Mouse (Mus musculus) limb, embryonic 15.5 days (tissue): ENCODE results near the gene Cdyl. TPM values are rescaled to one million over a fixed set of nuclear protein-coding genes. Genes with fewer than 3 reads are reported as not detected.

Experiments
- ATAC-seq: fragments of 200-750 bp; cut with Nextera tagmentation; 2 replicates; pipeline ENCODE4 v1.8.0; 2017; ENCODE audit warnings: low read depth, moderate TSS enrichment; ENCODE audit not compliant: insufficient number of reproducible peaks, low FRiP score, low TSS enrichment
- H3K27ac ChIP-seq: fragments of 300-500 bp; sonication (generic); 2 replicates; pipeline ENCODE4 v1.5.1; 2015; ENCODE audit warnings: moderate library complexity, mild to moderate bottlenecking, inconsistent platforms
- H3K27me3 ChIP-seq: fragments of 300-500 bp; sonication (generic); 2 replicates; pipeline ENCODE4 v1.6.1; 2015; ENCODE audit warnings: inconsistent platforms
- H3K36me3 ChIP-seq: fragments of 300-500 bp; sonication (generic); 2 replicates; pipeline ENCODE4 v1.6.1; 2015; ENCODE audit warnings: inconsistent platforms
- H3K4me1 ChIP-seq: fragments of 300-500 bp; sonication (generic); 2 replicates; pipeline ENCODE4 v1.6.1; 2015; ENCODE audit warnings: inconsistent platforms
- H3K4me2 ChIP-seq: fragments of 300-500 bp; sonication (generic); 2 replicates; pipeline ENCODE4 v1.6.1; 2015; ENCODE audit warnings: mild to moderate bottlenecking, inconsistent platforms
- H3K4me3 ChIP-seq: fragments of 300-500 bp; sonication (generic); 2 replicates; pipeline ENCODE4 v1.5.1; 2015; ENCODE audit warnings: mild to moderate bottlenecking, inconsistent platforms
- H3K9ac ChIP-seq: fragments of 300-500 bp; sonication (generic); 2 replicates; pipeline ENCODE4 v1.6.1; 2015; ENCODE audit warnings: inconsistent platforms
- H3K9me3 ChIP-seq: fragments of 300-500 bp; sonication (generic); 2 replicates; pipeline ENCODE4 v1.6.1; 2016; ENCODE audit warnings: inconsistent platforms
- WGBS: fragments of 180-500 bp; shearing (Covaris S2); methylation state at CpG from one replicate; pipeline ENCODE4 v1.1.7; 2015; 5-methylcytosine and 5-hydroxymethylcytosine counted together
- polyA plus RNA-seq: library from polyadenylated mRNA; unstranded; fragments of >200 nt; fragmentation: Nextera tagmentation; extraction: Ambion mirVana; gene quantifications from 2 replicates; pipeline ENCODE4 v1.2.1, GENCODE M21; 2015

Cdyl gene
- polyA plus RNA-seq, 1 experiment from 2014 or later, result 16.6 TPM

- H3K9ac ChIP-seq, result no peak overlapping the region
- no peaks in the 10 kb centered on the region for H3K9me3 ChIP-seq
- no peak overlapping the region for H3K4me2 ChIP-seq
- 0 out of 2 replicates have a peak, but pooled peaks cover 2% of the 10 kb centered on the region for H3K4me1 ChIP-seq
- no peaks in the 10 kb centered on the region for H3K27me3 ChIP-seq
- ATAC-seq, result no peak
- no peaks in the 10 kb centered on the region for H3K36me3 ChIP-seq
- H3K4me3 ChIP-seq, result no peak overlapping the region
- WGBS, result 74% methylated on average over 9 of the region's 9 CpGs
- H3K27ac ChIP-seq, result no peak overlapping the region
These were observed 112.3 kb downstream of the Cdyl start for GRCm38 (mm10) chr13:35771968-35772382.

GRCm38 (mm10) chr13:35773763-35774162, 114.1 kb downstream of the Cdyl start:
- H3K4me3 ChIP-seq, result no peak overlapping the region
- H3K27ac ChIP-seq, result no peak overlapping the region
- ATAC-seq, result no peak
- H3K36me3 ChIP-seq, result no peaks in the 10 kb centered on the region
- H3K27me3 ChIP-seq, result no peaks in the 10 kb centered on the region
- H3K4me2 ChIP-seq, result no peak overlapping the region
- no peaks in the 10 kb centered on the region for H3K9me3 ChIP-seq
- 0 out of 2 replicates have a peak, but pooled peaks cover 2% of the 10 kb centered on the region for H3K4me1 ChIP-seq
- H3K9ac ChIP-seq, result no peak overlapping the region
- WGBS, result 58% methylated on average over 7 of the region's 7 CpGs

- Histone ChIP-seq H3K9me3 (no peaks in the 10 kb centered on the region), H3K27ac (no peak overlapping the region), H3K4me2 (no peak overlapping the region), H3K9ac (no peak overlapping the region), H3K4me1 (no peaks in the 10 kb centered on the region), H3K27me3 (no peaks in the 10 kb centered on the region), H3K36me3 (no peaks in the 10 kb centered on the region), H3K4me3 (no peak overlapping the region)
- WGBS, result 79% methylated on average over 7 of the region's 7 CpGs
- no peak for ATAC-seq
These were observed 116.5 kb downstream of the Cdyl start for GRCm38 (mm10) chr13:35776123-35776522.

- H3K27ac ChIP-seq, result no peak overlapping the region
- no peaks in the 10 kb centered on the region for H3K27me3 ChIP-seq
- no peaks in the 10 kb centered on the region for H3K36me3 ChIP-seq
- no peaks in the 10 kb centered on the region for H3K9me3 ChIP-seq
- 45% methylated on average over 3 of the region's 3 CpGs for WGBS
- ATAC-seq, result no peak
- H3K9ac ChIP-seq, result no peak overlapping the region
- no peak overlapping the region for H3K4me3 ChIP-seq
- no peak overlapping the region for H3K4me2 ChIP-seq
- no peaks in the 10 kb centered on the region; the same call in 1 of the 2 replicates for H3K4me1 ChIP-seq
These were observed 121.1 kb downstream of the Cdyl start for GRCm38 (mm10) chr13:35780714-35781113.

GRCm38 (mm10) chr13:35781755-35782154, 122.1 kb downstream of the Cdyl start:
- H3K36me3 ChIP-seq, result no peaks in the 10 kb centered on the region
- no peak overlapping the region for H3K4me3 ChIP-seq
- no peak overlapping the region for H3K4me2 ChIP-seq
- no peak overlapping the region for H3K9ac ChIP-seq
- no peaks in the 10 kb centered on the region for H3K9me3 ChIP-seq
- no peak overlapping the region for H3K27ac ChIP-seq
- WGBS, result 80% methylated on average over 3 of the region's 3 CpGs
- no peaks in the 10 kb centered on the region for H3K27me3 ChIP-seq
- H3K4me1 ChIP-seq, result peaks cover 2% of the 10 kb centered on the region; the same call in 1 of the 2 replicates
- no peak for ATAC-seq

- no peaks in the 10 kb centered on the region for H3K36me3 ChIP-seq
- no peak overlapping the region for H3K4me2 ChIP-seq
- no peak overlapping the region for H3K27ac ChIP-seq
- WGBS, result 87% methylated on average over 2 of the region's 2 CpGs
- H3K9me3 ChIP-seq, result no peaks in the 10 kb centered on the region
- peaks cover 2% of the 10 kb centered on the region; the same call in 1 of the 2 replicates for H3K4me1 ChIP-seq
- H3K9ac ChIP-seq, result no peak overlapping the region
- ATAC-seq, result no peak
- H3K27me3 ChIP-seq, result no peaks in the 10 kb centered on the region
- H3K4me3 ChIP-seq, result no peak overlapping the region
These were observed 123.3 kb downstream of the Cdyl start for GRCm38 (mm10) chr13:35782949-35783348.

- Histone ChIP-seq H3K9me3 (no peaks in the 10 kb centered on the region), H3K27me3 (no peaks in the 10 kb centered on the region), H3K4me2 (no peak overlapping the region), H3K4me3 (no peak overlapping the region), H3K27ac (no peak overlapping the region), H3K9ac (no peak overlapping the region), H3K36me3 (no peaks in the 10 kb centered on the region), H3K4me1 (peaks cover 2% of the 10 kb centered on the region; the same call in 1 of the 2 replicates)
- ATAC-seq, result no peak
- 82% methylated on average over 6 of the region's 6 CpGs for WGBS
These were observed 123.9 kb downstream of the Cdyl start for GRCm38 (mm10) chr13:35783576-35783975.

- H3K36me3 ChIP-seq, result no peaks in the 10 kb centered on the region
- peaks cover 2% of the 10 kb centered on the region; the same call in 1 of the 2 replicates for H3K4me1 ChIP-seq
- no peak overlapping the region for H3K4me2 ChIP-seq
- ATAC-seq, result no peak
- H3K4me3 ChIP-seq, result no peak overlapping the region
- 77% methylated on average over 4 of the region's 4 CpGs for WGBS
- H3K9ac ChIP-seq, result no peak overlapping the region
- no peak overlapping the region for H3K27ac ChIP-seq
- no peaks in the 10 kb centered on the region for H3K9me3 ChIP-seq
- H3K27me3 ChIP-seq, result no peaks in the 10 kb centered on the region
These were observed 124.6 kb downstream of the Cdyl start for GRCm38 (mm10) chr13:35784281-35784680.

- no peak overlapping the region for H3K27ac ChIP-seq
- no peak overlapping the region for H3K9ac ChIP-seq
- WGBS, result 45% methylated on average over 5 of the region's 5 CpGs
- no peaks in the 10 kb centered on the region for H3K27me3 ChIP-seq
- H3K4me2 ChIP-seq, result no peak overlapping the region
- peaks cover 4% of the 10 kb centered on the region for H3K4me1 ChIP-seq
- H3K36me3 ChIP-seq, result no peaks in the 10 kb centered on the region
- no peaks in the 10 kb centered on the region for H3K9me3 ChIP-seq
- no peak overlapping the region for H3K4me3 ChIP-seq
- ATAC-seq, result no peak
These were observed 125.8 kb downstream of the Cdyl start for GRCm38 (mm10) chr13:35785330-35785939.

GRCm38 (mm10) chr13:35786726-35787399, 127.2 kb downstream of the Cdyl start:
- WGBS, result 86% methylated on average over 6 of the region's 6 CpGs
- H3K27ac ChIP-seq, result no peak overlapping the region
- no peak for ATAC-seq
- no peak overlapping the region for H3K4me2 ChIP-seq
- peaks cover 4% of the 10 kb centered on the region for H3K4me1 ChIP-seq
- no peak overlapping the region for H3K9ac ChIP-seq
- no peaks in the 10 kb centered on the region for H3K36me3 ChIP-seq
- H3K9me3 ChIP-seq, result no peaks in the 10 kb centered on the region
- H3K4me3 ChIP-seq, result no peak overlapping the region
- H3K27me3 ChIP-seq, result no peaks in the 10 kb centered on the region

- Histone ChIP-seq H3K36me3 (no peaks in the 10 kb centered on the region), H3K27ac (no peak overlapping the region), H3K27me3 (no peaks in the 10 kb centered on the region), H3K4me2 (no peak overlapping the region), H3K9ac (no peak overlapping the region), H3K4me1 (peaks cover 18% of the 10 kb centered on the region), H3K4me3 (no peak overlapping the region), H3K9me3 (no peaks in the 10 kb centered on the region)
- WGBS, result 84% methylated on average over 4 of the region's 4 CpGs
- no peak for ATAC-seq
These were observed 129.9 kb downstream of the Cdyl start for GRCm38 (mm10) chr13:35789577-35789976.

GRCm38 (mm10) chr13:35790431-35790830, 130.8 kb downstream of the Cdyl start:
- 71% methylated on average over 4 of the region's 4 CpGs for WGBS
- Histone ChIP-seq H3K9me3 (no peaks in the 10 kb centered on the region), H3K27ac (no peak overlapping the region), H3K4me3 (no peak overlapping the region), H3K4me2 (no peak overlapping the region), H3K27me3 (no peaks in the 10 kb centered on the region), H3K36me3 (no peaks in the 10 kb centered on the region), H3K9ac (no peak overlapping the region), H3K4me1 (peaks cover 18% of the 10 kb centered on the region)
- ATAC-seq, result no peak
